Comparison of ENCODE assay signal across 22 mouse cellular contexts in the genomic region with DNA sequence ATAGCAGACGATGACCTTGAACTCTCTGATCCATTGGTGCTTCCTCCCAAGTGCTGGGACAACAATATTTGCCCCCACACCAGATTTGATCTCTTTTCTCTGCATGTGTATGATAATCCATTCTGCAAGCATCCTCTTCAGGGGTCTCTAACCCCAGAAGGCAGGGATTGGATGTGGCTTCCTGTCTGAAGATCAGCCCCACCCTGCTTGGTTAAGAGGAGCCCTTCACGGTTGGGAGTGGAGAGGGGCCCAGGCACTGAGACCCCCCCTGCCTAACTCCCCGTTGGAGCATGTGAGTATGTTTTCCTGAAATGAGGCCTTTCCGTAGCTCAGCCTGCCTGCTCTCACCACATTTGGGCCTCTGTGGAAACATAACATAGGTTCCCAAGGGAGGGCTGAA. TPM values are rescaled to one million over a fixed set of nuclear protein-coding genes. Genes with fewer than 3 reads are reported as not detected.
A peak's percentile ranks its signal among the peaks of the same experiment; 100 is the strongest.
DNase-seq lines count a peak whose midpoint lies in the region; ATAC-seq and TF ChIP-seq lines count a peak whose summit lies in the region.
"Had no signal": no experiment of that assay in that cellular context is flagged by ENCODE, and none has a peak within 500 bp of the region (broad histone marks: within the 10 kb centered on the region; RNA-seq: fewer than 3 reads in every experiment).

No protein-coding gene starts in this region.

- no peak overlapping the region for H3K4me3 ChIP-seq in thymus, adult 2 months (ENCODE audit: control insufficient read depth, insufficient read depth, low read length)
- peak overlapping the region in 1 of 3 experiments; percentile 12 for H3K4me3 ChIP-seq in CH12.LX (replicated peaks in 1 of 3; ENCODE audit: low read depth in 2 of 3, low read length in 2 of 3, poor library complexity in 1 of 3)
- H3K4me3 ChIP-seq in forebrain, postnatal 0 days (ENCODE audit: low read depth, low read length): no peak overlapping the region
- no peak overlapping the region for H3K4me3 ChIP-seq in gastrocnemius, adult 2 months
- H3K4me3 ChIP-seq: embryonic facial prominence, embryonic 10.5 days; embryonic facial prominence, embryonic 12.5 days; forebrain, embryonic 13.5 days; forebrain, embryonic 15.5 days had no signal

- 32% methylated on average over 4 of the region's 4 CpGs for WGBS in thymus, adult 2 months
- 86% methylated on average over 4 of the region's 4 CpGs for WGBS in forebrain, postnatal 0 days

- intact Hi-C loops in gastrocnemius, adult 2 months (cut with DNase I): no loop called here

- peak overlapping the region; percentile 91 for H3K27ac ChIP-seq in thymus, adult 2 months (ENCODE audit: control insufficient read depth, insufficient read depth, low read length)
- H3K27ac ChIP-seq in CH12.LX (ENCODE audit: insufficient read depth, low read depth): no peak overlapping the region
- no peak overlapping the region for H3K27ac ChIP-seq in forebrain, postnatal 0 days (ENCODE audit: low read depth, low read length)
- H3K27ac ChIP-seq in gastrocnemius, adult 2 months: no peak overlapping the region
- H3K27ac ChIP-seq: embryonic facial prominence, embryonic 12.5 days; forebrain, embryonic 13.5 days; forebrain, embryonic 15.5 days had no signal

- no peaks in the 10 kb centered on the region for H3K36me3 ChIP-seq in thymus, adult 2 months (ENCODE audit: control insufficient read depth, insufficient read depth, low read length)
- H3K36me3 ChIP-seq in CH12.LX (replicated peaks in 1 of 2; ENCODE audit: control insufficient read depth in 1 of 2, insufficient read depth in 1 of 2, low read length in 1 of 2): no peaks in the 10 kb centered on the region
- no peaks in the 10 kb centered on the region for H3K36me3 ChIP-seq in forebrain, postnatal 0 days (ENCODE audit: insufficient read depth)
- H3K36me3 ChIP-seq: embryonic facial prominence, embryonic 10.5 days; embryonic facial prominence, embryonic 12.5 days; forebrain, embryonic 15.5 days; G1E had no signal

- no peak for TF ChIP-seq EP300 in CH12.LX (IDR thresholded peaks at IDR 0.05; ENCODE audit: low read length)

- H3K79me2 ChIP-seq in CH12.LX (replicated peaks; ENCODE audit: control insufficient read depth, extremely low read depth, insufficient read depth, poor library complexity, severe bottlenecking): no peaks in the 10 kb centered on the region

- ATAC-seq in forebrain, postnatal 0 days: no peak
- ATAC-seq: activated CD4-positive, CD25-positive, alpha-beta regulatory T cell, adult 4 months; forebrain, embryonic 13.5 days; forebrain, embryonic 15.5 days; Patski had no signal

- no peak for TF ChIP-seq CTCF in thymus, adult 2 months (IDR thresholded peaks at IDR 0.05; ENCODE audit: borderline replicate concordance, control insufficient read depth, extremely low read depth, insufficient read depth, low read length, poor library complexity)
- no peak for TF ChIP-seq CTCF in CH12.LX (conservative IDR thresholded peaks at IDR 0.05 in 1 of 2, IDR thresholded peaks at IDR 0.05 in 1 of 2; ENCODE audit: low read depth in 2 of 2, low read length in 2 of 2)
- TF ChIP-seq CTCF in forebrain, postnatal 0 days (IDR thresholded peaks at IDR 0.05; ENCODE audit: low read depth): no peak
- no peak for TF ChIP-seq CTCF in gastrocnemius, adult 2 months (IDR thresholded peaks at IDR 0.05)

- TF ChIP-seq RAD21 in CH12.LX (IDR thresholded peaks at IDR 0.05; ENCODE audit: low read depth, low read length): no peak

- dilution Hi-C loops in CH12.LX (cut with MboI; ENCODE audit: extremely low pct_ligation_motif_present, extremely low pct_unique_long_range_greater_than_20kb, low sequenced_read_pairs): no loop called here

- peak; percentile 38 for DNase-seq in thymus, adult 2 months
- DNase-seq in thymus, postnatal 10 days (ENCODE audit: low spot score in 2 of 2): no peak
- no peak for DNase-seq in CH12.LX (ENCODE audit: extremely low read depth)
- peak; percentile 60 for DNase-seq in thymus, postnatal 14 days
- DNase-seq in thymus, postnatal 4 days: peak; percentile 47
- DNase-seq in forebrain, postnatal 0 days: no peak
- no peak for DNase-seq in gastrocnemius, adult 2 months
- DNase-seq: adrenal gland, adult 8-10 months; adrenal gland, postnatal 14 days; adrenal gland, postnatal 36 days; cerebellum, adult 11-12 months; cerebellum, adult 2 months; cerebellum, adult 9-10 months; cerebellum, postnatal 10 days; cerebellum, postnatal 25 days had no signal

- H3K4me2 ChIP-seq in CH12.LX (ENCODE audit: insufficient read depth, low read depth, poor library complexity, severe bottlenecking): no peak overlapping the region
- H3K4me2 ChIP-seq in forebrain, postnatal 0 days (ENCODE audit: low read depth): no peak overlapping the region
- H3K4me2 ChIP-seq: embryonic facial prominence, embryonic 12.5 days; forebrain, embryonic 13.5 days; forebrain, embryonic 15.5 days had no signal

- in situ Hi-C loops in CH12.LX (cut with MboI; ENCODE audit: low pct_ligation_motif_present, low pct_unique_long_range_greater_than_20kb, low sequenced_read_pairs): no loop called here

- no peak overlapping the region for H3K9ac ChIP-seq in CH12.LX (ENCODE audit: insufficient read depth, low read depth)
- H3K9ac ChIP-seq in forebrain, postnatal 0 days: no peak overlapping the region
- H3K9ac ChIP-seq: embryonic facial prominence, embryonic 12.5 days; forebrain, embryonic 13.5 days; forebrain, embryonic 15.5 days had no signal

- no peak for TF ChIP-seq POLR2A in thymus, adult 2 months (IDR thresholded peaks at IDR 0.05; ENCODE audit: control insufficient read depth, extremely low read depth, insufficient read depth, low read length, poor library complexity)
- no peak for TF ChIP-seq POLR2A in CH12.LX (IDR thresholded peaks at IDR 0.05; ENCODE audit: low read depth, low read length)

- no peaks in the 10 kb centered on the region for H3K9me3 ChIP-seq in CH12.LX (replicated peaks; ENCODE audit: low read length)
- H3K9me3 ChIP-seq in forebrain, postnatal 0 days (ENCODE audit: low read length): no peaks in the 10 kb centered on the region
- H3K9me3 ChIP-seq: embryonic facial prominence, embryonic 10.5 days; embryonic facial prominence, embryonic 12.5 days; forebrain, embryonic 13.5 days; forebrain, embryonic 15.5 days; G1E had no signal

- H3K27me3 ChIP-seq in thymus, adult 2 months (ENCODE audit: control insufficient read depth, insufficient read depth, low read length): no peaks in the 10 kb centered on the region
- peaks cover 14% of the 10 kb centered on the region for H3K27me3 ChIP-seq in CH12.LX (replicated peaks)
- H3K27me3 ChIP-seq in forebrain, postnatal 0 days (ENCODE audit: insufficient read depth, low read length): no peaks in the 10 kb centered on the region
- H3K27me3 ChIP-seq: Patski had no signal

- peaks cover 69% of the 10 kb centered on the region for H3K4me1 ChIP-seq in thymus, adult 2 months (replicated peaks; ENCODE audit: control insufficient read depth, insufficient read depth, low read length)
- H3K4me1 ChIP-seq in CH12.LX (ENCODE audit: control insufficient read depth in 1 of 2, insufficient read depth in 2 of 2): peaks cover 35 to 69% of the 10 kb centered on the region in 2 experiments
- no peaks in the 10 kb centered on the region for H3K4me1 ChIP-seq in forebrain, postnatal 0 days (ENCODE audit: insufficient read depth)
- H3K4me1 ChIP-seq: forebrain, embryonic 13.5 days; forebrain, embryonic 15.5 days had no signal

TF ChIP-seq in CH12.LX, 34 proteins besides CTCF, POLR2A, EP300 and RAD21:
- no peak for TF ChIP-seq ZC3H11A (IDR thresholded peaks at IDR 0.05; ENCODE audit: low read depth, low read length)
- no peak for TF ChIP-seq MYC (IDR thresholded peaks at IDR 0.05; ENCODE audit: low read depth, low read length)
- TF ChIP-seq RCOR1 (conservative IDR thresholded peaks at IDR 0.05; ENCODE audit: low read depth, low read length): no peak
- no peak for TF ChIP-seq GABPA (IDR thresholded peaks at IDR 0.05; ENCODE audit: insufficient replicate concordance, low read depth, low read length)
- TF ChIP-seq ZNF384 (IDR thresholded peaks at IDR 0.05; ENCODE audit: low read depth, low read length): no peak
- TF ChIP-seq IRF4 (IDR thresholded peaks at IDR 0.05; ENCODE audit: low read depth, low read length): peak; percentile 42; the same call in 1 of the 2 replicates
- TF ChIP-seq SMC3 (IDR thresholded peaks at IDR 0.05; ENCODE audit: low read depth, low read length): no peak
- no peak for TF ChIP-seq TCF12 (IDR thresholded peaks at IDR 0.05; ENCODE audit: low read depth, low read length)
- TF ChIP-seq ETS1 (conservative IDR thresholded peaks at IDR 0.05; ENCODE audit: low read depth, low read length): peak; percentile 42; the same call in 1 of the 2 replicates
- no peak for TF ChIP-seq USF2 (conservative IDR thresholded peaks at IDR 0.05; ENCODE audit: low read depth, low read length)

RNA-seq across cellular contexts. Expression of a gene that starts 36.9 kb away (rescaled TPM):
- polyA plus RNA-seq in thymus, adult 2 months (2012; rRNA removed): 2,910 and 3,273 TPM in 2 replicates
- total RNA-seq in CH12.LX (2012; rRNA removed): 0.46 and 0.55 TPM in 2 replicates
- total RNA-seq in CH12.LX (2014; rRNA removed): 0.77 and 0.85 TPM in 2 replicates
- polyA plus RNA-seq in CH12.LX (2012; ENCODE audit: insufficient read length, low read depth): 4.4 and 5.5 TPM in 2 replicates
- 1.6 and 2.3 TPM in 2 replicates for total RNA-seq in forebrain, postnatal 0 days (2014; rRNA removed)
- polyA plus RNA-seq in forebrain, postnatal 0 days (2015; fragmentation: Nextera tagmentation; extraction: Ambion mirVana): 4.4 and 4.6 TPM in 2 replicates
- total RNA-seq in gastrocnemius, adult 2 months (2021): under 1 TPM; 0.31 to 0.59 TPM
- total RNA-seq: G1E had no signal
- polyA plus RNA-seq: G1E had no signal

RNA-seq across cellular contexts. Expression of a gene that starts 41.0 kb away (rescaled TPM):
- 64.8 and 70.3 TPM in 2 replicates for polyA plus RNA-seq in thymus, adult 2 months (2012; rRNA removed)
- 204 TPM in 2 replicates for total RNA-seq in CH12.LX (2012; rRNA removed)
- total RNA-seq in CH12.LX (2014; rRNA removed): 266 and 289 TPM in 2 replicates
- polyA plus RNA-seq in CH12.LX (2012; ENCODE audit: insufficient read length, low read depth): 315 and 330 TPM in 2 replicates
- total RNA-seq in forebrain, postnatal 0 days (2014; rRNA removed): 306 and 330 TPM in 2 replicates
- 327 and 401 TPM in 2 replicates for polyA plus RNA-seq in forebrain, postnatal 0 days (2015; fragmentation: Nextera tagmentation; extraction: Ambion mirVana)
- total RNA-seq in gastrocnemius, adult 2 months (2021): 1,000 to 10,000 TPM; 1,359 to 1,549 TPM

Comparison
In these comparisons a context has a peak if more than half of its experiments do, and no peak if none do; other contexts are left out.
1. DNase-seq: peak in thymus, adult 2 months (single experiment), thymus, postnatal 14 days (single experiment) and thymus, postnatal 4 days (single experiment); none in thymus, postnatal 10 days (0 of 2), CH12.LX (single experiment), forebrain, postnatal 0 days (single experiment) and gastrocnemius, adult 2 months (single experiment).